Mouse (Mus musculus) CD4-positive, CD25-positive, alpha-beta regulatory T cell, adult 4 months (primary cell): ENCODE measurements around the gene Mybpc2. TPM values are rescaled to one million over a fixed set of nuclear protein-coding genes. Genes with fewer than 3 reads are reported as not detected.

Experiments used
- ATAC-seq: one replicate; pipeline ENCODE4 v1.8.0; 2017
- polyA plus RNA-seq, 2 experiments: library from polyadenylated mRNA; unstranded; fragments of 100-300 nt; shearing (Covaris generic); gene quantifications; one replicate each; pipeline ENCODE4 v1.2.1; 2017

The Mybpc2 gene
- polyA plus RNA-seq, 2 experiments from 2014 or later: not detected

DNA sequence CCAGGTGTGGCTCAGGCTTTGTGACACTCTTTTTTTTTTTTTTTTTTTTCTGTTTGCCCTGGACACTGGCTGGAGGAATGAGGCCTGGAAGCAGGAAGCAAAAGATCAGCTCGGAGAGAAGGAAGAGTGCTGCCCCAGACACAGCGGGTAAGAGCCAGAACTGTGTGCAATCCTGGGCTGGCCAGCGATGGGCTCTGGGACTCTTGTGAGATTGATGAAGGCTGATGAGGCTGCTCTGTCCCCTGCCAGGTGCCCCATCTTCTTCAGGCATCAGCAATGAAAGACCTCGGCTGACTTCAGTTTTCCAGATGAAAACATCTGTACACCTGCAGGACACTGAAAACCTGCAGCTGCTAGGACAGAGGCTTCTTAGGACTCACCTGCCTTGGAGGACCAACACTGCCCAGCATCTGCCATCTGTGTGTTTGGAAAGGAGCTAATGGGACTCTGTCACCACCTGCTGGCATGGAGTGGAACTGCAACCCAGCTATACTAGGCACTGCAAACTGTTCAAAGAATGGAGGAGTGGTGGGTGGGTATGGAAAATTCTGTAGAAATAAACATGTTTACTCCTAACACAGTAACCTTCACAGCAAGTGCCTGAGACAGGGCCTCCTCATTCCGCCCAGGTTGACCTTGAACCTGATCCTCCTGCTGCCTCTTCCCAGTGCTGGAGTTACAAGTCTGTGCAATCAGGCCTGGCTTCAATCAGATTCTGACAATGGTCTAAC, 39.5 kb downstream of the Mybpc2 start:
- peak; percentile 84 for ATAC-seq

DNA sequence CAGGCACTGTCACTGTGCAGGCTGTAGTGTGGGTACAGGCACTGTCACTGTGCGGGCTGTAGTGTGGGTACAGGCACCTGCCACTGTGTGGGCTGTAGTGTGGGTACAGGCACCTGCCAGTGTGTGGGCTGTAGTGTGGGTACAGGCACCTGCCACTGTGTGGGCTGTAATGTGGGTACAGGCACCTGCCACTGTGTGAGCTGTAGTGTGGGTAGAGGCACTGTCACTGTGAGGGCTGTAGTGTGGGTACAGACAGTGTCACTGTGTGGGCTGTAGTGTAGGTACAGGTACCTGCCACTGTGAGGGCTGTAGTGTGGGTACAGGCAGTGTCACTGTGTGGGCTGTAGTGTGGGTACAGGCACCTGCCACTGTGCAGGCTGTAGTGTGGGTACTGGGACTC, 40.3 kb downstream of the Mybpc2 start:
- ATAC-seq: no peak

DNA sequence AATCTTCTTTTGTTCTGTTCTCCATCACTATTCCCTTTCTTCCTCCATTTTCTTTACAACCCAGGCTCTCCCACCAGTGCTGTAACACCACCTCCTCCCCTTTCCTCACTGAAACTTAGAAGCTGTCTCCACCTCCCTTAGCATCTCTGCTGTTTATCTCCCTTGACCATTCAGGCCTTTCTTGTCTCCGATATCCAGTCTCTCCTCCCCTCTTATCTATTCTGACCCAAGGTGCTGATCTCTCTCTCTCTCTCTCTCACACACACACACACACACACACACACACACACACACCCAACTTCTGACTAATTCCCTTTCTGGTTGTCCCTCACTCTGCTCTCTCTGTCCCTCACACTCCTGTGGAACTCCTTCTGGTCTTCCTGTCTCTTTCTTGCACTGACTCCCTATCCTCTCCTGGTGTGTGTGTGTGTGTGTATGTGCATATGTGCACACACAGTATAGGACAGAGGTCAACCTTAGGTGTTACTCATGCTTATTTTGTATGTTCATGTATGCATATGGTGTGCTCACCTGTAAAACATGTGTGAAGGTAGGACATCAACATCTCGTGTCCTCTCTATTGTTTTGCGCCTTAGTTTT, 41.5 kb downstream of the Mybpc2 start:
- no peak for ATAC-seq

- ATAC-seq: no peak
These were observed 49.3 kb downstream of the Mybpc2 start for GRCm38 (mm10) chr7:44475046-44475614.

- no peak for ATAC-seq
These were observed 50.0 kb downstream of the Mybpc2 start for GRCm38 (mm10) chr7:44474419-44474818.

DNA sequence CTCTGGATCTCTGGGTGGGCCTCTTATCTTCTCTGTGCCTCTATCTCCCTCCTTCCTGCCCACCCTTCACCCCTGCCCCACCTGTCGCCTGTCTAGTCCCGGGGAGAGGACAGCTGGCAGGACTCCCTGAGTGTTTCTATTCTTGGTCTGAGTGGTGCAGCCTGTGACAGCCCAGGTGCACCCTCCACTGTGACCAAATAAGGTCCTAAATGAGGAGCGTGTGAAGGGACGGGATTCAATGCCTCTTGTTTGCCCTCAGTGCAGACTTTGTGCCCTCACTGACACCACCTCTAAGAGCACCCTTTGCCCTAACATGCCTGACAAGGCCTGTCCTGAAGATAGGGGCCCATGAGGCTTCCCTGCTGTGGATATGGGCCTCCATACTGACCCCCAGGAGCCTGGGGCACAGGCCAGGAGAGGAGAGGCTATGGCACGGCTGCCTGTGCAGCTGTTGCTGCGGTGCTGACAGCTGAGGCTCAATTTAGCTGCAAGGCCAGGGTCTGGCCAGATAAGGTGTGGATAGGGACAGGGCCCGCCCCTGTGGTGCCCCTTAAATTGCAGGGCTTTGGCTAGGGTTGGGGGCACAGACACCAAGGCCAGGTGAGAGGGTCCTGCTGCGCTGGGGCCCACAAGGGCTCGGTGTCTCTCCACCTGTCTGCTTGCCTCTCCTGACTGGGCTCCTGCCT, 51.4 kb downstream of the Mybpc2 start:
- ATAC-seq: no peak

DNA sequence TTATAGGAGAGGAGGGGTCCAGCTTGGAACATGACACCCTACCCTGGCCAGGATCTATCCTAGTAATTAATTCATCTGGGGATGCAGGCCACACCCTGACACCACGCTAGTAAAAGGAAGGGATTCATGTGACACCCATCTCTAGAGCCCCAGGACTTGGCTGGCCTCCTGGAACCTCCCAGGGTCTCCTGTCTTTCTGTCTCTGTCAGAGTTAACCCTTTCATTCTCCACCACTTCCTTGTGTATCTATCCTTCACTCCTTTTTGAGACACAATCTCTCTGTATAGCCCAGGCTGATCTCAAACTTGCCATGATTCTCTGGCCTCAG, 51.9 kb downstream of the Mybpc2 start:
- ATAC-seq: no peak

DNA sequence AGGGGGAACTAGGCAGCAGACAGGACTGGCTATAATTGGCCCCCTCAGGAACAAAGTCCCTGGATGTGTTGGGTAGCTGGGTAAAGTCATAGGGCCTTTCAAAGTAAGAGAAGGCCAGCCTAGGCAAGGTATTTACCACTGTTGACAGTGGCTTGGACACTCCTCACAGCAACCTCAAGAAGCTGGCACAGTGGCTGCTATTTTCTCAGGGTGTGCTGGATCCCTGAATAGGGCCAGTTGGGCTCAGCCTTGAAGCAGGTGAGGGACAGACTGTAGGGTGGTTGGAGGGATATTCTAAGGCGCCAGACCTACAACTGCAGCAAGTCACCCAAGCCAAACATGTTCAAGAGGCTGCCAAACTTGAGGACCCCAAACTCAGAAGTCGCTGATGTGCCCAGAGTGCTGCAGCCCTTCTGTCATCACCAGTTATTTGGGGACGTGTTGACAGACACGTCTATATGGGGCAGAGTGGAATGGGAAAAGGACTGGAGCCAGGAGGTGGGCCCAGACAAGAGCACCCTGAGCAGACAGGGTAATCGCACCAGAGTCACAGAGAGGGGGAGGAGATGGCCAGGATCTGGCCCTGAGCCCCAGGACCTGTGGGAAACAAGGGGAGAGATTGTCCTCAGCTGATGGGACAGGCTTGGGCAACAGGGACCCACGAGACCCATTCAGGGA, 52.4 kb downstream of the Mybpc2 start:
- no peak for ATAC-seq

GRCm38 (mm10) chr7:44470696-44471612, 53.5 kb downstream of the Mybpc2 start:
- no peak for ATAC-seq

GRCm38 (mm10) chr7:44469677-44470675, 54.5 kb downstream of the Mybpc2 start:
- no peak for ATAC-seq

DNA sequence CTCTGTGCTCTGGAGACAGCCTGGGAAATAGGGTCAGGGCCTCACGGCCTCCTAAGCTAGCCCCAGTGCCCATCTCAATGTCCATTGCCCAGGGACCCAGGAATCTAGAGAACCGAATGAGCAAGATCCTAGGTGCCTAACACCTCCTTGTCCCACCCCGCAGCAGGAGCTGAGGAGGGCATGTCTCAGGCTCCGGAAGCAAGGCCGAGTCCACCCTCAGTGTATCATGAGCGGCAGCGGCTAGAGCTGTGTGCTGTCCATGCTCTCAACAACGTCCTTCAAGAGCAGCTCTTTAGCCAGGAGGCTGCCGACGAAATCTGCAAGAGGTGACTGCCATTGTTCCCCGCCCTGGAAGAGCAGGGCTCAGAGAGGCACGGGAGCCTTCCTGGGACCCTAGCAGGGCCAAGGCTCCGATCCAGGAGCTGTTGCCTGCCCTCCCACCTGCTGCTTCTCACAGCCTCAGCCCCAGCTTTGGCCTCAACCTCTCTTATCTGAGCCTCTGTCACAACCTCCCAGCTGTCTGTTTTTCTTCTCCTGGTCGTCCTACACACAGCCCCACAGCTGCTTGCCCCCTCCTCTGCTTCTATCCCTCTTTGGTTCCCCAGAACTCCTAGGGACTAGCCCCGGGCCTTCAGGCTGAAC, 55.7 kb downstream of the Mybpc2 start:
- no peak for ATAC-seq

DNA sequence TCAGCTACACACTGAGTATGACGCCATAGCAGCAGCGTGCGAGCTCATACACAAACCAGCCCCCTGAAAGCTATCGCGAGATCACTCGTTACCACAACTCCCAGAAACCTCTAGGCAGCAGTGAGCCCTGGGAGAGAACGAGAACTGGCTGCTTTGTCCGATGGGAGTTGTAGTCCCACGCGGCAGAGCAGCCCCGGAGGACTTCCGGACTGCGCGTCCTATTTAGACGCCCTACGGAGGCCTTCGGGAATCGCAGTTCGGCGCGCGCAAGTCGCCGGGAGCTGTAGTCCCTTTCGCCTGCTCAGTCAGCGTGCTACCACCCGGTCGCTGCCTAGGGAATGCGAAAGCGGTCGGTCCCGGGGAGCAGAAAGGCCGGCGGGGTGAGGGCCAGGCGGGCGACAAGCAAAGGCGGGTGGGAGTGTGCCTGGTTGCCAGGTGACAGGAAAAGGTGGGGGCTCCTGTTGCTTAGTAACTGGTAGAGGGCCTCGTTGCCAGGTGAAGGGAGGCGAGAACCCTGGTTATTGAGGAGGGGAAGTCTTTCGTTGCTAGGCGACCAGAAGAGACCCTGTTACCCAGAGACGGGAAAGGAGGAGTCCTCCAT, 56.5 kb downstream of the Mybpc2 start, which contains the start of gene Josd2:
Gene Josd2 (plus strand): TSS at position 170 of the 601 bp plus-strand sequence.
- ATAC-seq: peak; percentile 98

- no peak for ATAC-seq
These were observed 57.6 kb downstream of the Mybpc2 start for GRCm38 (mm10) chr7:44466888-44467311.

GRCm38 (mm10) chr7:44466006-44466887, 58.2 kb downstream of the Mybpc2 start:
- no peak for ATAC-seq

- ATAC-seq: no peak
These were observed 59.3 kb downstream of the Mybpc2 start, which contains the start of gene Aspdh for GRCm38 (mm10) chr7:44465111-44465510. TSS of gene Aspdh (plus strand) at chr7:44465391.

DNA sequence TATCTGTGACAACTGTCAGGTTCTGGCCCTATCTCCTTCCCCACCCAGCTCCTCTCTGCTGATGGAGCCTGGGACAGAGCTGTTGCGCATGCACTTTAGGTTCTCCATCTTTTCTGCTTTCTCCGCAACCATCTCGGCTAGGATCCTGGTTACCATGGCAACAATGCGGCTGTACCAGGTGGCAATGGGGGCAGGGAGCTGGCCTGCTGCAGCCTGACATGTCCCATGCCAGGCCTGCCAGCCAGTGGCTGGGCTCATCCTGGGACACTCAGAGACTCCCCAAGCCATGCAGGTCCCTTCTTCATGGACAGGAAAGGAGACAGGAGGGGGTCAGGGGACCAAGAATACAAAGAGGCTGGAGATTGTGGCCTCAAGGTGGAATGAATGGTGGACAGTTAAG, 59.9 kb downstream of the Mybpc2 start:
- no peak for ATAC-seq

- no peak for ATAC-seq
These were observed 60.8 kb downstream of the Mybpc2 start for GRCm38 (mm10) chr7:44463556-44464225.

GRCm38 (mm10) chr7:44463056-44463425, 61.4 kb downstream of the Mybpc2 start:
- ATAC-seq: no peak
